Mouse (Mus musculus) c-Kit-positive CD71-positive TER-119-positive erythroid progenitor cells, embryonic 14.5 days (primary cell): ENCODE data around the gene Cdr2.
"Not testable (repeated sequence)": the region's sequence is repeated elsewhere in the genome, so short reads cannot be mapped to it uniquely, and the experiment has no call there.

Source experiments
- DNase-seq: peaks from one replicate; pipeline ENCODE4 v3.0.0-alpha.2; 2013; ENCODE audit warnings: low spot score

Cdr2 gene

DNA sequence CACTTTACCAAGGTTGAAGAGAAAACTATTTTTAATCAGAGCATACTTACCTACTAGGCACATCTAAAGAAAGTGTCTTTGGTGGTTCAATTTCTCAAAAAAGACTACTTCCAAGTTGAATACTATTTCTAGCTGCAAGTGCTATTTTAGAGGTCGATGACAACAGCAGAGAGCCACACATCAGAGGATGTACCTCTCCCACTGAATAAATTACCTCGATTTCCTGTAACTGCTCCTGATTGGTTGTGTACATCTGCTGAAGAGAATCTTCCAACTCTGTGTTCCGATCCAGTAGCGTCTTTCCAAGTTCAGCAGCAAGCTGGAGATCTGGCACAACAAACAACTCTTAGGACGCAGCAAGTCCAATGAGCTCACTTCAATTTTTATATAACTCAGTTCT is 12.0 kb downstream of the Cdr2 start:
- no peak for DNase-seq

DNA sequence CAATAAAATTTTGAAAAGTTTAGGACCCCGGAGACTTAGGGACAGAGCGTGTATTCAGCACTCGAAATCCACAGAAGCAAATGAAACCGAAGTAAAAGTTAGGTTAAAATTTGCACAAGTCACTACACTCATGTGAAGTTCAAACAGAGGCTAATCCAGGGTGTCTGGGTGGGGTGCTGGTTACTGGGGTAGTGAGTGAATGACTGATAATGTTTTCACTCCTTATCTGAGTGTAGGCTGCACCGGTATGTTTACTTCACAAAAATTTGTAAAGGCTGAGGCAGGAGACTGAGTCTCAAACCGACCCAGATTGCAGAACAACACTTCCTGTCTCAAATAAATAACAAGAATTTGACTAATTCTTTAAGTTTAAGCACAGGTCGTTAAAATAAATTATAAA is 12.9 kb downstream of the Cdr2 start:
- DNase-seq = peak; percentile 63

DNA sequence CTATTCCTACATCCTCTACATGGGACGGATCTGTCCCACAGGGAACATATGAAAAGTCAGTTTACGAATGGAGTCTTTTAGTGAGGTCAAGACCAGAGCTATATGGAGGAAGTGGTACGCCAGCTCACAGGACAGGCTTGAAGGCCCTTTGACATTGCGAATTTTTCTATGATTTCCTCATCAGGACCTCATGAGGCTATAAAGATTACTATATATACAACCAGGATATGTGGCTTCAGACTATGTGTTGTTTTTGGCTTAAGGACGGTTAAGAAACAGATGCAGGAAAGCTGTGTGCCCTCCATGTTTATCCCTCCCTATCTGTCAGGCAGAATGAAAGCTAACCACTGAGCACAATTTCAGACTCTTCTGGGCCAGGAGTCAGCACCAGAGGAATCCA is 19.0 kb downstream of the Cdr2 start:
- no peak for DNase-seq

DNA sequence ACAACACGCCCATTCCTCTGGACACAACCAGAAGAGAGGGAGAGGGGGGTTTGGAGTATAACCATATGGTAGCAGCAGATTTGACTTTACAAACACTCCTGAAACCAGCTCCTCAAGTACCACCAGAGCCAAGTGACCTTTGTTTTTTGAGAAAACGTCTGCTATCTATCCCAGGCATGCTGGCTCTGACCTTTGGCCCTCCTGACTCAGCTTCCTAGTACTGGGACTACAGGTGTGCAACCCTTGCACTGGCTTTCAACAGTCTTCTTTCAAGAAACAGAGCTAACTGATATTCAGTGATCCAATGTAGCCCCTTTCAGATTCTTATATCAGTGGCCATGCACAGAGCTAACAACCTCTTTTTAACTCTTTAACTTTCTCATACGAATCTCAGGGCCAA is 20.2 kb downstream of the Cdr2 start:
- DNase-seq = no peak

DNA sequence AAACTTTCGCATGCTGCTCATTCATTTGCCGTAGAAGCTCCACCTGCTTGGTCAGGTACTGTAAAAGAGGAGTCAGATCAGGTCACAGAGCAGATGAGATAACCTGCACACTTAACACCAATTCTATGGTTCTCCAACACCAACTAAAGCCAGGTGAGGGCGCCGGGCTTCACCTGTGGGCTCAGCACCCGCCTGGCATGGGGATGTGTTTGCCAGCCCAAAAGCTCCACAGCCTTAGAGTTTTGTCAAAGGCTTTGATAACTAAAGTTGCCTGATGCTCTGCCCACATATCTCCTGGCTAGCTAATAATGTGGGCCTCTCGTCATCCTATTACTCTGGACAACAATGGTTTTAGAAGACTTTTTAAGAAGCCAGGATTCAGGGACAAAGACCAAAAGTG is 21.5 kb downstream of the Cdr2 start:
- no peak for DNase-seq

DNA sequence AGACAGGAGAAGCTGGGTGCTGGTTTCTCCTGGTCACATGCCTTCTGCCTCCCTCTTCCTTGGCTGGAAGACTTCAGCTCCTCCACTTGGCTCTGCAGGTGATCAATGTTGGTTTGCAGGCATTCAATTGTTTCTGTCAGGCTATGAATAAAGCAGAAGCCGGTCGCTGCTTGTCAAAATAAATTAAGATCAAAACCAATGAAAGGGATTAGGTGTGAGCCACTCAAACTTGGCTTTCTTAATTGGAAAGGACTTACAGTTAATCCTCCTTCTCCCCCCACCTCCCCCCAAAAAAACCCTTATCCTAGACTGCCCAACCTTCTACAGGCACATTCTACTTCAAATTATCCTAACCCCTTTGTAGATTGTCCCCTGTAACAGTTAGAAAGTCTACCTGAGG is 22.0 kb downstream of the Cdr2 start:
- DNase-seq = no peak

DNA sequence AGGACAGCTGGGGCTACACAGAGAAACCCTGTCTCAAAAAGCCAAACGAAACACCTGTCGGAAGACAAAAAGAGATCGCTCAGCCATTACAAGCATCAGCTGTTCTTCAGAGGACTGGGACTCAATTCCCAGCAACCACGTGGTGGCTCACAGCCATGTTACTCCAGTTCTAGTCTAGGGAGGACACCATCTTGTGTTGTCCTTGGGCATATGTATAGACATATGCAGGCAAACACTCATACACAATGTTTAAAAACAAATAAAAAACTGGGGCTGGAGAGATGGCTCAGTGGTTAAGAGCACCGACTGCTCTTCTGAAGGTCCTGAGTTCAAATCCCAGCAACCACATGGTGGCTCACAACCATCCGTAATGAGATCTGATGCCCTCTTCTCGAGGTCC is 28.5 kb downstream of the Cdr2 start:
- DNase-seq = not testable (repeated sequence)

DNA sequence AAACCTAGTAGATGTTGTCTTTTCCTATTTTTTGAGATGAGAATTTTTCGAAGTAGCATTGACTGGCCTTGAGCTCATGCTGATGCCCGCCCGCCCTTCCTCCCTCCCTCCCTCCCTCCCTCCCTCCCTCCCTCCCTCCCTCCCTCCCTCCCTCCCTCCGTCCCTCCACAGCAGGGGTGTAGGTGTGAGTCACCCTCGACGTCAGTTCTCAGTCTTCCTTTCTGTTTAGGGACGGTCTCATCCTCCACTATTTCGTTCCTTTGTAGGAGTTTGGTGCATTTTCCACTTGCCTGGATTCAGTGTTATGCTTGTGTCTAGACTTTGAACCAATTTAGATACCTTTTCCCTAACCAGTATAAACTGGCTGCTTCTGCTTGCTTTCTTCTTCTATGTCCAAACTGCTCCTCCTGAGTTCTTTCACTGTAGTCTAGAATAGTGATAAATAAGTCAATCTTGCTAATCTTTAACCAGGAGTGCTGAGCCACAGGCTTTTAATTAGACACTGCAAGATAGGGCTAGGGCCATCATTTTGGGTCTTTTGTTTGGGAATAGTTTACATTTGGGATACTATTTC is 38.1 kb downstream of the Cdr2 start:
- DNase-seq = no peak

DNA sequence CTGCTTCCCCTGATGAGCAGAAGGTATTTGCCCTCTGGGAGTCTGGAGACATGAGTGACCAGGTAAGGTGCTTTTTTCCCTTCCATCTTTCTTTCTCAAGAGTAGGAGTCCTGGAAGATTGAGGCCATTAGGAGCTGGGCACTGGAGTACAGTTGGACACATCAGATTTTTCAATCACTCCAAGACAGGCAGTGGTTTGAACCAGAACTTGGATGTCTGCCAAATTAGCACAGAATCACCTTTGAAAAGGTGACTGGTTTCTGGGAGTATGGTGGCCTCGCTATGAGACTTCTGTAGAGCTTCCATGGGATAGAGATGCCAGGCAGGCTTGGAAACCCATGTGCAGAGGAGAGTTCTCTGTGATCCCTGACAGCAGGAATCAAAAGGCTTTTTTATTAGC is 39.6 kb downstream of the Cdr2 start:
- no peak for DNase-seq

DNA sequence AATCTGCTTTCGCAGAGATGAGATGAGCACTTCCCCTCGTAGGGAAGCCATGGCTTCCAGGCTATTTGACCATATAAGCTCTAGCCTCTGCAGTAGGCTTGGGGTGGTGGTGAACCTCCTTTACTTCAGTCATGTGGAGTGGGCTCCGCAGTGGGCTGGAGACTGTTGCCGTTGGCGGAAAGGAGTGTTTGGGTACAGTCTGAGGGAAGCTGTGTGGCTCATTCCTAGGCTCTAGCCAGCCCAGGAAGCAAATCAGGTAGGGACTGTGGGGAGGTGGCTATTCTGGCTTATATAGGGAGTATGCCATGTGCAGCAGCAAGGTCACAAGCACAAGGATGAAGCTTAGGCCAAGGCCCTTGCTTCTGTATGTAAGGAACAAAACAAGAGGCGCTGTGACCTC is 40.9 kb downstream of the Cdr2 start:
- no peak for DNase-seq

DNA sequence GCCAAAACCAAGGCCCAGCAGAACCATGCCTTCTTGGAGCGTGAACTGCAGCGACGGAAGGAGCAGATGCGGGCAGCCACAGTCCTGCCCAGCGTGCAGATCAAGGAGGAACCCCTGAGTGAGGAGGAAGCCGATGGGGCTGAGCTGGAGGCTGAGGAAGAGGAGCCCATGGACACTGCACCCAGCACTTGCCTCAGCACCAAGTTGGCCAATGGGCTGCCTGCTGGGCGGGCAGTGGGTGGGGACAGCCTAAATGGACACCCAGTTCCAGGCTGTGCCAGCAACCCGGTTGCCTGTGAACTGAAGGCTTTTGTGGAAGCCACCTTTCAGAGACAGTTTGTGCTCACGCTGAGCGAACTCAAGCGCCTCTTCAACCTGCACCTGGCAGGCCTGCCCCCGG is 41.8 kb downstream of the Cdr2 start:
- DNase-seq = no peak

DNA sequence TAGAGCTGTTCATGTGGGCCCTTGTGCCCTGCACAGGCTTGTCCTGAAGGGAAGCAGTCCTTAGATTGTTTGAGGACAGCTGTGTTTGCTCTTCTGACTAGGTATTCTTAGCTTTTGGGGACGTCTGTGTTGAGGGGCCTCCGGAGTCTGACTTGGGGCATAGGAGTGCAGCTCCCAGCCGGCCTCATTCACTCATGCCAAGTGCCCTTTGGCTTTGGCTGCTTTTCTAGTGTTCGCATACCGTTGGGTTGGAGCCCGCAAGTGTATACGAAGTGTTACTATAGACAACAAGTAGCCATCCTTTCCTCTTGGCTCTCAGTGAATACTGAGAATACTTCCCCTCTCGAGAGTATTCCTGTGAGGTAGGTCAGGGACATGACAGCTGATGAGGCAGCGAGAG is 43.9 kb downstream of the Cdr2 start:
- DNase-seq = no peak

DNA sequence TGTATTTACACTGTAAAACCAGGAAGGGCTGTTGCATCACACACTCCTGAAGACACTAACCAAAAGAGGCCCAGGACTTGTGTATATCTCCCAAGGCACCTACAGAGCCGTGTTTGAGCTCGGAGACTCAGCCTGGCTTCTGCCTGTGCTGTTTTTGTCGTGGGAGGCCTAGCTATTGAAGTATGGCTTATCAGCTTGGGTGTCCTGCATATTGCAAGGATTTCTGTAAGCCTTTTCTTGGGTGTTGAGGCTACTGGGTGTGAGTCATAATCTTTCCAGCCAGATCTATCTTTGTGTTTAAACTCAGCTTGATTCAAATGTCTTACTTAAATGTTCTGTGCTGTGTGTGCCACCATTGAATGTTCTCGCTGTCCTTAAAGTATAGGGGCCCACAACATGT is 45.6 kb downstream of the Cdr2 start:
- DNase-seq = no peak

DNA sequence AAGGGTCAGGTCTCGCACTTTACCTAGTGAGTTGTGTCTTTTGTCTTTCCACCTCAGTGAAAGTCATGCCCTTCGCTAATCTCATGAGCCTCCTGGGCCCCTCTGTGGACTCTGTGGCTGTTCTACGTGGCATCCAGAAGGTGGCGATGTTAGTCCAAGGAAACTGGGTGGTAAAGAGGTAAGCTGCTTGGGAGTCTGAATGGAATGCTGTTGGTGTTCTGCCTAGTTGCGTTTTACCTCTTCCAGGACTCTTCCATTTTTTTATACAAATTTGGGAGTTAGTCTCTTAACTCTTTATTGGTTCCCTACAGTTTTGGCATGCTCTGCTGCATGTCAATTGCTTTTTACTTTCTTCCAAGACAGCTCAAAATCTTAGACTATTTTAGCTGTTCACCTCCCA is 47.4 kb downstream of the Cdr2 start:
- DNase-seq = peak; percentile 76

DNA sequence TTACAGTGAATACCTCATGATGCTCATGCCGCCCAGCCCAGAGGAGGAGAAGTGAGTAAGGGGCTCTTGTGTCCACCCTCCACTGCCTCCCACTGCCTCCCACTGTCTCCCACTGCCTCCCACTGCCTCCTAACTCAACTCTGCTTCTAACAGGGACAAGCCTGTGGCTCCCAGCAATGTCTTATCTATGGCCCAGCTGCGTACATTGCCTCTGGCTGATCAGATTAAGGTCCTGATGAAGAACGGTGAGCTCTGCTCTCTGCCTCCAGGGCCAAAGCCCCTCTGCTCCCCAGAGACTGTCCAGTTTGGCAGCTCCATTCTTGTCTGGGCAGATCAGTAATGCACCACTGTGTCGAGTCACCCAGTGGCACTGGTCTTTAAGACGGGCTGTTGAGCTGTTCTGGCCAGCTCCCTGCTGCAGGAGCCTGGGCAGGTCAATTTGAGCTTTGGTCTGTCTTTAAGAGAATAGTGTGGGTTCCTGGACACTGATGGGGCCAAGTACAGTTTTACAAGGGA is 48.4 kb downstream of the Cdr2 start:
- peak; percentile 56 for DNase-seq

DNA sequence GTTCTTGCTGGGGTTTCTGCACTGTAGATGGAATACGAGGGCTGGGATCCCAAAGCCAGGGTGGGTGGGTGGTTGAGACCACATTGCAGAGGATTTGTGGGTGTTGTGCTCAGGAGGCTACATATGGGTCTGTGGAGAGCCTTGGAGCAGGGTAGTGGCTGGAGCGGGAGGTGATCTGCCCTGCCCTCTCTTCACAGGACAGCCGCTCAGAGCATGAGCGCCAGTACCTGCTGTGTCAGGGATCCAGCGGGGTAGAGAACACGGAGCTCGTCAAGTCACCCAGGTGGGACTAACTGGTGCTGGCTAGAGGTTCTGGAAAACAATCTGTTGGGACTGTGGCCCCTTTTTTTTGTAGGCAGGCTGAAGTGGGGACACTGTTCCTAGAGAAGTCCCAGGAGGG is 49.0 kb downstream of the Cdr2 start:
- DNase-seq = no peak

DNA sequence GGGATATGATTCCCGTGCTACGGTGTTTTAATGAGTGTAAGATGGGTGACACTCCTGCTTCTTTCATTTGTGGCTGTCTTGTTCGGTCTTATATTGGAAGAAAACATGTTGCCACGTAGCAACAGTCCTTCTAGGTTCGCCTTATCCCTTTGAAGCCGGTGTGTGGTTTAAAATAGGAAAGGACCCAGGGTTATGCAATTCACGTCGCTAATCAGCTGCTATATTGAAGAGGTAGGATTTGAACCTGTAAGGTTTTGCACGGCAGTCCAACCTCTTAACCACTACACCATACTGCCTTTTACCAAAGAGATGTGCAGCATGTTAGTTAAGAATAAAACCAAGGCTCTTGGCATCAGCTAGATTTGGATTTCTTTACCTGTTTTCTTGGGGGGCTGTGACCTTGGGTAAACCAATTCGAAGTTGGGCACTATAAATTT is 63.6 kb downstream of the Cdr2 start:
- DNase-seq = peak; percentile 97

DNA sequence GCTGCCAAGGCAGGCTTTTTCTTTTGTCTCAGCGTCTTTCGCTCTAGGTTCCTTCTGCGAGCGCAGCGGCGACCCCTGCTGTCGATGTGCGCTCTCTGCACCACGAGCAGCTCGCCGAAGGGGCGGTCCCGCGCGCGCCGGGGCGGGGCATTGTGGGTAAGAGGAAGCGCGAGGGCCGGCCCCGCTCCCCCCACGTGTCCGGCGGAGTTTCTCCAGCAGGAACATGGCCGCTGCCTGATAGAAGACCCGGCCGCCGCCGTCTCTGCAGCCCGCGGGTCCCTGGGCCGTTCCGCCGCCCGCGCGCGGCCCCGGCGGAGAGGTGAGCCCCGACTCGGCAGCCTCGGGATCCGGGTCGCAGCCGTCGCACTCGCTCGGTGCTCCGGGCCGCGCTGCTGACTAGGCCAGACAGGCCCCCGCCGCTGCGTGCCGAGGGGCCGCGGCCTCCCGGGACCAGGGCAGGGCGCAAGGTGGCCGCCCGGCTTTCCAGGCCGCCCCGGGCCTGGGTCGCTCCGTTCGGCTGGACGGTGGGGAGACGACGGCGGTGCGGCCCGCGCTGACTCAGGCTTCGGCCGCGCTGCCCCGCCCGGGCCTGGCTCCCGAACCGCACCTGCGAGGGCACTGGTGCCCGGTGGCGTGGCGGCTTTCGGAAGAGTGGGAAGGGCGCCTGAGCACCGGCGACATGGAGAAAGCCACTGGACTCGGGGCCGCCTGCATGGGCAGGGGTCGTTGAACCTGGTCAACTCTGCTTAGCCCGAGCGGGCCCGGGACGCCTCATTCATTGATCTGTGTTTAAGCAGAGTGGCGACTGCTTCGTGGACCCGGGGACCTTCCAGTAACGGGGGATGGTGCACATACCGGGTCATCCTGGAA is 64.3 kb downstream of the Cdr2 start, which contains the start of gene Polr3e:
Polr3e (plus strand) TSS at position 153 of the 870 bp plus-strand sequence.
- DNase-seq = peak; percentile 99

DNA sequence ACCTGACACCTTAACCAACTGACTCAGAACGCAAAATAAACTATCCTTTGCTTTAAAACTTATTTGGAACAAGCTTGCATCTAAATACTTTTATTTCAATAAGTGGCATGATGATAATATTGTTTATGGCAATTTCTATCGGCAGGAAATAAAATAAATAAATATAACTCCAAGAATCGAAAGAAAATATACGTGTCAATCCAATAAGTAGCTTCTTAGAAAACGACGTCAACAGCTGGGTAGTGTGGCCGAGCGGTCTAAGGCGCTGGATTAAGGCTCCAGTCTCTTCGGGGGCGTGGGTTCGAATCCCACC is 64.9 kb downstream of the Cdr2 start:
- no peak for DNase-seq

DNA sequence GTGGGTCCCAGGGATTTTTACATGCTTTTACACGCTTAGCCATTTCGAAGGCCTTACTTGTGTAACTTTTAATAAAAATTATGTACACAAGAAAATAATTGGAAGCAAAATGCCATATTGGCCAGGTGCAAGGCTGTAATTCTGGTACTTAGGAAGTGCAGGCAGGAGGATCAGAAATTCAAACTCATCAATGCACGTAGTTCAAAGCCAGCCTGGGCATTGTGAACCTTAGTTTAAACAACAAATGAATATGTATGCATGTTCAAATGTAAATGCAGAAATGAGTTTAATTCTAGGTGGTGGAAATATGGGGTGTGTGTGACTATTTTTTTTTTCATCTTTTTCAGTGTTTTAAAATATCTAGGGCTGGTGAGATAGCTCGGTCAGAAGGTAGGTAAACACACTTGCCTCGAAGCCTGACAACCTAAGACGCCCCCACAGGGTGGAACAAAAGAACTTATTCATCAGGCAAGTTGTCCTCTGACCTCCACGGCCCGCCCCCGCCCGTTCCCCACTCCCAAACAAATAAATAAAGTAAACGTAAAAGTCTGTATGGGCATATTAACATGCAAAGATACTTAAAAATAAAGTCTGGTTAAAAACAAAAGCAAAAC is 65.7 kb downstream of the Cdr2 start:
- peak; percentile 44 for DNase-seq

DNA sequence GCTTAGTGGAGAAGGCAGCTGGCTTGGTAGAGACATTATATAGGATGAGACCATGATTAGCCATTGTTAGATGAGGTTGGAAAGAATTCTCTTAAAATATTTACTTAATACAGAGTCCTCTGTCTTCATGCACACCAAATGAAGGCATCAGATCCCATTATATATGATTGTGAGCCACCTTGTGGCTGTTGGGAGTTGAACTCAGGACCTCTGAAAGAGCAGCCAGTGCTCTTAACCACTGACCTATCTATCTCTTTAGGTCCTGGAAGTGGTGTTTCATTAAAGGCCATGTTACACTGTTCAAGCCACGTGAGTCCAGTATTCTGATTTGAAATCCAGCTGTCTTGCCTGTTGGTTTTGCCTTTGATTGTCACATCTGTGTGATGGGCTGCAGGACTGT is 68.8 kb downstream of the Cdr2 start:
- peak; percentile 44 for DNase-seq

DNA sequence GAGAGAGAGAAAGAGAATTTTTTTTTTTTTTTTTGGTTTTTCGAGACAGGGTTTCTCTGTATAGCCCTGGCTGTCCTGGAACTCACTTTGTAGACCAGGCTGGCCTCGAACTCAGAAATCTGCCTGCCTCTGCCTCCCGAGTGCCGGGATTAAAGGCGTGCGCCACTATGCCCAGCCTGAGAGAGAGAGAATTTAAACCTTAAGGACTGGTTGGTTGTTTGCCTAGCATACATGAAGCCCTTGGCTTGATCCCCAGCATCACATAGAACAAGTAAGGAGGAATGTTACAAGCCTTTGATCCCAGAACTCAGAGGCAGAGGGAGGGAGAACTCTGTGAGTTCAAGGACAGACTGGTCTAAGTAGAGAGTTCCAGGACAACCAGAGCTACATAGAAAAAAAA is 70.8 kb downstream of the Cdr2 start:
- DNase-seq = not testable (repeated sequence)

DNA sequence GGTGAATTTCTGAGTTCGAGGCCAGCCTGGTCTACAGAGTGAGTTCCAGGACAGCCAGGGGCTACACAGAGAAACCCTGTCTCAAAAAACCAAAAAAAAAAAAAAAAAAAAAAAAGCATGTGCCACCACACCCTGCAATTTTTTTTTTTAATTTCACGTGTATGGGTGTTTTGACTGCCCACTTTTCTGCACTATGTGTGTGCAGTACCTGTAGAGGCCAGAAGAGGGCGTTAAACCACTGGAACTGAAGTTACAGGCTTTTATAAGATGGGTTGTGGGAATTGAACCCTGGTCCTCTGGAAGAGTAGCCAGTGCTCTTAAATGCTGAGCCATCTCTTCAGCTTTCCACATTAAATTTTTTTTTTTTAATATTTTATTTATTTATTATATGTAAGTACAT is 71.9 kb downstream of the Cdr2 start:
- DNase-seq = peak; percentile 13
